Mouse (Mus musculus) bone marrow, adult 2 months (tissue): ENCODE data around the gene Plk5.

Source experiments
- CTCF ChIP-seq: fragments of 200-500 bp; IDR thresholded peaks from 2 replicates; pipeline ENCODE4 v1.5.1; 2011; ENCODE audit warnings: low read length, control low read depth; ENCODE audit not compliant: control insufficient read depth, insufficient read depth
- POLR2A ChIP-seq: fragments of 200-500 bp; IDR thresholded peaks from 2 replicates; pipeline ENCODE4 v1.6.1; 2011; ENCODE audit warnings: low read depth, mild to moderate bottlenecking, control low read depth, low read length, borderline replicate concordance; ENCODE audit not compliant: control insufficient read depth

- TF ChIP-seq CTCF (no peak), POLR2A (peak; percentile 56; the same call in 1 of the 2 replicates)
These were observed 50.6 kb downstream of the Plk5 start, which contains the start of gene Uqcr11 for GRCm38 (mm10) chr10:80406684-80407501.
